Mouse (Mus musculus) Muller cell, postnatal 12 days (primary cell): Measurements from ENCODE around the gene Osm.

Experiments used
- DNase-seq: peaks from one replicate; pipeline ENCODE4 v3.0.0-alpha.2; 2015; ENCODE audit errors: inconsistent ontology term

Gene Osm

GRCm38 (mm10) chr11:4235665-4236545, at the start of gene Osm:
TSS of gene Osm (plus strand) at chr11:4236420.
- no peak for DNase-seq

- DNase-seq = peak; percentile 99
These were observed 49.5 kb upstream of the Osm start, which contains the start of gene Tbc1d10a for GRCm38 (mm10) chr11:4186486-4187317. TSS of gene Tbc1d10a (plus strand) at chr11:4186789.

GRCm38 (mm10) chr11:4187318-4187700, 48.9 kb upstream of the Osm start:
- no peak for DNase-seq

GRCm38 (mm10) chr11:4189182-4189581, 47.0 kb upstream of the Osm start:
- DNase-seq = no peak

- peak; percentile 64 for DNase-seq
These were observed 45.5 kb upstream of the Osm start for GRCm38 (mm10) chr11:4190677-4191076.

- DNase-seq = no peak
These were observed 43.5 kb upstream of the Osm start for GRCm38 (mm10) chr11:4192757-4193156.

GRCm38 (mm10) chr11:4193420-4193819, 42.8 kb upstream of the Osm start:
- no peak for DNase-seq

- no peak for DNase-seq
These were observed 40.6 kb upstream of the Osm start for GRCm38 (mm10) chr11:4195597-4196031.

- no peak for DNase-seq
These were observed 39.6 kb upstream of the Osm start for GRCm38 (mm10) chr11:4196636-4197035.

- DNase-seq = peak; percentile 70
These were observed 38.5 kb upstream of the Osm start for GRCm38 (mm10) chr11:4197691-4198090.

- DNase-seq = no peak
These were observed 34.1 kb upstream of the Osm start for GRCm38 (mm10) chr11:4201981-4202700.

GRCm38 (mm10) chr11:4202995-4203704, 33.1 kb upstream of the Osm start:
- no peak for DNase-seq

GRCm38 (mm10) chr11:4203705-4204074, 32.5 kb upstream of the Osm start:
- no peak for DNase-seq

GRCm38 (mm10) chr11:4205097-4205655, 31.0 kb upstream of the Osm start:
- no peak for DNase-seq

- no peak for DNase-seq
These were observed 30.3 kb upstream of the Osm start for GRCm38 (mm10) chr11:4205951-4206350.

GRCm38 (mm10) chr11:4206563-4206962, 29.7 kb upstream of the Osm start:
- no peak for DNase-seq

GRCm38 (mm10) chr11:4207655-4208054, 28.6 kb upstream of the Osm start:
- DNase-seq = no peak

- DNase-seq = no peak
These were observed 26.7 kb upstream of the Osm start for GRCm38 (mm10) chr11:4209556-4209955.

- no peak for DNase-seq
These were observed 25.4 kb upstream of the Osm start for GRCm38 (mm10) chr11:4210786-4211185.

GRCm38 (mm10) chr11:4213107-4213506, 23.1 kb upstream of the Osm start:
- DNase-seq = no peak

- DNase-seq = no peak
These were observed 21.6 kb upstream of the Osm start for GRCm38 (mm10) chr11:4214572-4214971.
